Mouse (Mus musculus): Measurements from ENCODE around the gene Psme4. TPM values are rescaled to one million over a fixed set of nuclear protein-coding genes. Genes with fewer than 3 reads are reported as not detected.

Psme4 gene
- total and polyA plus RNA-seq, 2 experiments, result 10.7 to 77.8 TPM

GRCm38 (mm10) chr11:30821116-30821515 lies 49.6 kb downstream of the Psme4 start:
- no peak overlapping the region for H3K27ac ChIP-seq (replicated peaks; ENCODE audit: insufficient read depth, low read depth, low read length)
- H3K27me3 ChIP-seq (ENCODE audit: control insufficient read depth, insufficient read depth, low read length), result no peaks in the 10 kb centered on the region
- no peaks in the 10 kb centered on the region for H3K4me1 ChIP-seq (ENCODE audit: control insufficient read depth, insufficient read depth, low read length)
- H3K9ac ChIP-seq (ENCODE audit: low read depth, low read length), result no peak overlapping the region
- peaks cover 52% of the 10 kb centered on the region for H3K36me3 ChIP-seq (ENCODE audit: control insufficient read depth, insufficient read depth, low read length)
- no peaks in the 10 kb centered on the region for H3K79me2 ChIP-seq (ENCODE audit: control insufficient read depth, insufficient read depth, low read length)
- H3K4me3 ChIP-seq (ENCODE audit: insufficient read depth, low read depth, low read length), result no peak overlapping the region
- TF ChIP-seq POLR2A (IDR thresholded peaks at IDR 0.05; ENCODE audit: extremely low read depth, insufficient read depth, low read length) (no peak), CTCF (IDR thresholded peaks at IDR 0.05; ENCODE audit: low read depth, low read length) (no peak)
- WGBS, result 88% methylated on average over 5 of the region's 5 CpGs
- no peak for DNase-seq (ENCODE audit: extremely low read depth, low read depth, low spot score)

GRCm38 (mm10) chr11:30838793-30839192 lies 67.3 kb downstream of the Psme4 start:
- WGBS, result 95% methylated on average over 2 of the region's 2 CpGs
- Histone ChIP-seq H3K36me3 (ENCODE audit: control insufficient read depth, insufficient read depth, low read length) (peaks cover 48% of the 10 kb centered on the region), H3K4me1 (ENCODE audit: control insufficient read depth, insufficient read depth, low read length) (no peaks in the 10 kb centered on the region), H3K9ac (ENCODE audit: low read depth, low read length) (no peak overlapping the region), H3K79me2 (ENCODE audit: control insufficient read depth, insufficient read depth, low read length) (no peaks in the 10 kb centered on the region), H3K27ac (replicated peaks; ENCODE audit: insufficient read depth, low read depth, low read length) (no peak overlapping the region), H3K27me3 (ENCODE audit: control insufficient read depth, insufficient read depth, low read length) (no peaks in the 10 kb centered on the region), H3K4me3 (ENCODE audit: insufficient read depth, low read depth, low read length) (no peak overlapping the region)
- TF ChIP-seq CTCF (IDR thresholded peaks at IDR 0.05; ENCODE audit: low read depth, low read length) (no peak), POLR2A (IDR thresholded peaks at IDR 0.05; ENCODE audit: extremely low read depth, insufficient read depth, low read length) (no peak)
- DNase-seq (ENCODE audit: extremely low read depth, low read depth, low spot score), result no peak

GRCm38 (mm10) chr11:30844355-30844754 lies 72.8 kb downstream of the Psme4 start:
- WGBS, result 70% methylated on average over 1 of the region's 1 CpGs
- no peaks in the 10 kb centered on the region for H3K79me2 ChIP-seq (ENCODE audit: control insufficient read depth, insufficient read depth, low read length)

GRCm38 (mm10) chr11:30872425-30872824 lies 100.9 kb downstream of the Psme4 start:
- no peaks in the 10 kb centered on the region for H3K79me2 ChIP-seq (ENCODE audit: control insufficient read depth, insufficient read depth, low read length)
- no peak overlapping the region for H3K4me3 ChIP-seq (ENCODE audit: insufficient read depth, low read depth, low read length)
- no peak overlapping the region for H3K27ac ChIP-seq (replicated peaks; ENCODE audit: insufficient read depth, low read depth, low read length)
- peaks cover 41% of the 10 kb centered on the region for H3K36me3 ChIP-seq (ENCODE audit: control insufficient read depth, insufficient read depth, low read length)
- no peak for DNase-seq (ENCODE audit: extremely low read depth, low read depth, low spot score)
- H3K27me3 ChIP-seq (ENCODE audit: control insufficient read depth, insufficient read depth, low read length), result no peaks in the 10 kb centered on the region
- TF ChIP-seq POLR2A (IDR thresholded peaks at IDR 0.05; ENCODE audit: extremely low read depth, insufficient read depth, low read length), result no peak
- TF ChIP-seq CTCF (IDR thresholded peaks at IDR 0.05; ENCODE audit: low read depth, low read length), result no peak
- no peaks in the 10 kb centered on the region for H3K4me1 ChIP-seq (ENCODE audit: control insufficient read depth, insufficient read depth, low read length)
- H3K9ac ChIP-seq (ENCODE audit: low read depth, low read length), result no peak overlapping the region

More at GRCm38 (mm10) chr11:30844355-30844754, 72.8 kb downstream of the Psme4 start:
- Histone ChIP-seq H3K4me1 (ENCODE audit: control insufficient read depth, insufficient read depth, low read length) (no peaks in the 10 kb centered on the region), H3K27me3 (ENCODE audit: control insufficient read depth, insufficient read depth, low read length) (no peaks in the 10 kb centered on the region), H3K27ac (replicated peaks; ENCODE audit: insufficient read depth, low read depth, low read length) (no peak overlapping the region), H3K4me3 (ENCODE audit: insufficient read depth, low read depth, low read length) (no peak overlapping the region), H3K36me3 (ENCODE audit: control insufficient read depth, insufficient read depth, low read length) (peaks cover 48% of the 10 kb centered on the region), H3K9ac (ENCODE audit: low read depth, low read length) (no peak overlapping the region)
- TF ChIP-seq POLR2A (IDR thresholded peaks at IDR 0.05; ENCODE audit: extremely low read depth, insufficient read depth, low read length) (no peak), CTCF (IDR thresholded peaks at IDR 0.05; ENCODE audit: low read depth, low read length) (no peak)
- peak; percentile 36 for DNase-seq (ENCODE audit: extremely low read depth, low read depth, low spot score)

GRCm38 (mm10) chr11:30885171-30885871 lies 113.8 kb downstream of the Psme4 start, which contains the start of the genes Gpr75 and Asb3:
Gpr75 (plus strand) TSS chr11:30885358.
Asb3 (plus strand) TSS chr11:30885416.
- Histone ChIP-seq H3K9ac (ENCODE audit: low read depth, low read length) (peak within 1 kb of the TSS; percentile 5; the same call in 1 of the 2 replicates), H3K4me1 (ENCODE audit: control insufficient read depth, insufficient read depth, low read length) (0 out of 2 replicates have a peak, but pooled peaks cover 2% of the 10 kb centered on the region), H3K27me3 (ENCODE audit: control insufficient read depth, insufficient read depth, low read length) (no peaks in the 10 kb centered on the region), H3K36me3 (ENCODE audit: control insufficient read depth, insufficient read depth, low read length) (no peaks in the 10 kb centered on the region; the same call in 1 of the 2 replicates), H3K27ac (replicated peaks; ENCODE audit: insufficient read depth, low read depth, low read length) (no peak within 1 kb of the TSS), H3K4me3 (ENCODE audit: insufficient read depth, low read depth, low read length) (peak within 1 kb of the TSS; percentile 11; the same call in 1 of the 2 replicates), H3K79me2 (ENCODE audit: control insufficient read depth, insufficient read depth, low read length) (no peaks in the 10 kb centered on the region)
- DNase-seq (ENCODE audit: extremely low read depth, low read depth, low spot score), result no peak
- WGBS, result 7% methylated on average over 41 of the region's 41 CpGs
- TF ChIP-seq CTCF (IDR thresholded peaks at IDR 0.05; ENCODE audit: low read depth, low read length) (no peak), POLR2A (IDR thresholded peaks at IDR 0.05; ENCODE audit: extremely low read depth, insufficient read depth, low read length) (no peak)

- Histone ChIP-seq H3K27me3 (ENCODE audit: control insufficient read depth, insufficient read depth, low read length) (no peaks in the 10 kb centered on the region), H3K4me1 (ENCODE audit: control insufficient read depth, insufficient read depth, low read length) (0 out of 2 replicates have a peak, but pooled peaks cover 2% of the 10 kb centered on the region), H3K36me3 (ENCODE audit: control insufficient read depth, insufficient read depth, low read length) (no peaks in the 10 kb centered on the region), H3K4me3 (ENCODE audit: insufficient read depth, low read depth, low read length) (no peak overlapping the region), H3K79me2 (ENCODE audit: control insufficient read depth, insufficient read depth, low read length) (no peaks in the 10 kb centered on the region), H3K9ac (ENCODE audit: low read depth, low read length) (no peak overlapping the region), H3K27ac (replicated peaks; ENCODE audit: insufficient read depth, low read depth, low read length) (no peak overlapping the region)
- TF ChIP-seq POLR2A (IDR thresholded peaks at IDR 0.05; ENCODE audit: extremely low read depth, insufficient read depth, low read length) (no peak), CTCF (IDR thresholded peaks at IDR 0.05; ENCODE audit: low read depth, low read length) (no peak)
- no peak for DNase-seq (ENCODE audit: extremely low read depth, low read depth, low spot score)
- 81% methylated on average over 2 of the region's 2 CpGs for WGBS
Measured at GRCm38 (mm10) chr11:30888153-30888552, 116.6 kb downstream of the Psme4 start.
